Mouse (Mus musculus): ENCODE results near the gene Nr6a1. TPM values are rescaled to one million over a fixed set of nuclear protein-coding genes. Genes with fewer than 3 reads are reported as not detected.

The Nr6a1 gene
- total and polyA plus RNA-seq, 3 experiments, result 5.6 to 6.1 (median 5.8) TPM

- in situ Hi-C loops (cut with MboI; ENCODE audit: low pct_ligation_motif_present, low pct_unique_long_range_greater_than_20kb, low sequenced_read_pairs) (no loop called here), dilution Hi-C loops (cut with MboI; ENCODE audit: extremely low pct_ligation_motif_present, extremely low pct_unique_long_range_greater_than_20kb, low sequenced_read_pairs) (no loop called here)
- Histone ChIP-seq H3K36me3 (replicated peaks in 1 of 2; ENCODE audit: control insufficient read depth in 1 of 2, insufficient read depth in 1 of 2, low read length in 1 of 2) (no peaks in the 10 kb centered on the region), H3K79me2 (replicated peaks; ENCODE audit: control insufficient read depth, extremely low read depth, insufficient read depth, poor library complexity, severe bottlenecking) (no peaks in the 10 kb centered on the region), H3K27ac (ENCODE audit: insufficient read depth, low read depth) (no peak overlapping the region), H3K27me3 (replicated peaks) (no peaks in the 10 kb centered on the region), H3K9ac (ENCODE audit: insufficient read depth, low read depth) (no peak overlapping the region), H3K4me1 (ENCODE audit: control insufficient read depth in 1 of 2, insufficient read depth in 2 of 2) (peaks cover 2 to 27% of the 10 kb centered on the region in 2 experiments; a peak in 3 of 4 replicates), H3K4me3 (replicated peaks in 1 of 3; ENCODE audit: low read depth in 2 of 3, low read length in 2 of 3, poor library complexity in 1 of 3) (no peak overlapping the region), H3K9me3 (replicated peaks; ENCODE audit: low read length) (no peaks in the 10 kb centered on the region), H3K4me2 (ENCODE audit: insufficient read depth, low read depth, poor library complexity, severe bottlenecking) (no peak overlapping the region)
- no peak for DNase-seq (ENCODE audit: extremely low read depth)
- no peak for TF ChIP-seq MAZ (IDR thresholded peaks at IDR 0.05; ENCODE audit: low read depth, low read length)
- no peak for TF ChIP-seq RCOR1 (conservative IDR thresholded peaks at IDR 0.05; ENCODE audit: low read depth, low read length)
- TF ChIP-seq CHD1 (IDR thresholded peaks at IDR 0.05; ENCODE audit: low read depth, low read length), result no peak
- TF ChIP-seq HCFC1 (IDR thresholded peaks at IDR 0.05; ENCODE audit: low read depth, low read length), result no peak
- TF ChIP-seq MEF2A (IDR thresholded peaks at IDR 0.05; ENCODE audit: borderline replicate concordance, low read depth, low read length), result no peak
Measured at GRCm38 (mm10) chr2:38975941-38976805, 48.7 kb upstream of the Nr6a1 start.

GRCm38 (mm10) chr2:38975181-38975580 is 47.7 kb upstream of the Nr6a1 start:
- Histone ChIP-seq H3K4me3 (replicated peaks in 1 of 3; ENCODE audit: low read depth in 2 of 3, low read length in 2 of 3, poor library complexity in 1 of 3) (no peak overlapping the region), H3K27ac (ENCODE audit: insufficient read depth, low read depth) (no peak overlapping the region), H3K36me3 (replicated peaks in 1 of 2; ENCODE audit: control insufficient read depth in 1 of 2, insufficient read depth in 1 of 2, low read length in 1 of 2) (no peaks in the 10 kb centered on the region), H3K4me2 (ENCODE audit: insufficient read depth, low read depth, poor library complexity, severe bottlenecking) (no peak overlapping the region), H3K9ac (ENCODE audit: insufficient read depth, low read depth) (no peak overlapping the region), H3K4me1 (ENCODE audit: control insufficient read depth in 1 of 2, insufficient read depth in 2 of 2) (peaks cover 2 to 20% of the 10 kb centered on the region in 2 experiments; a peak in 3 of 4 replicates), H3K9me3 (replicated peaks; ENCODE audit: low read length) (no peaks in the 10 kb centered on the region), H3K27me3 (replicated peaks) (no peaks in the 10 kb centered on the region), H3K79me2 (replicated peaks; ENCODE audit: control insufficient read depth, extremely low read depth, insufficient read depth, poor library complexity, severe bottlenecking) (no peaks in the 10 kb centered on the region)
- in situ Hi-C loops (cut with MboI; ENCODE audit: low pct_ligation_motif_present, low pct_unique_long_range_greater_than_20kb, low sequenced_read_pairs), result no loop called here
- no peak for DNase-seq (ENCODE audit: extremely low read depth)
- dilution Hi-C loops (cut with MboI; ENCODE audit: extremely low pct_ligation_motif_present, extremely low pct_unique_long_range_greater_than_20kb, low sequenced_read_pairs), result no loop called here
- no peak for TF ChIP-seq ZC3H11A (IDR thresholded peaks at IDR 0.05; ENCODE audit: low read depth, low read length)
- no peak for TF ChIP-seq JUN (IDR thresholded peaks at IDR 0.05; ENCODE audit: insufficient read depth, low read depth, low read length)
- TF ChIP-seq MAZ (IDR thresholded peaks at IDR 0.05; ENCODE audit: low read depth, low read length), result no peak
- no peak for TF ChIP-seq MXI1 (IDR thresholded peaks at IDR 0.05; ENCODE audit: low read depth, low read length)
- no peak for TF ChIP-seq EP300 (IDR thresholded peaks at IDR 0.05; ENCODE audit: low read length)
- TF ChIP-seq ETS1 (conservative IDR thresholded peaks at IDR 0.05; ENCODE audit: low read depth, low read length), result no peak
- no peak for TF ChIP-seq JUND (conservative IDR thresholded peaks at IDR 0.05; ENCODE audit: low read depth, low read length)
- no peak for TF ChIP-seq RAD21 (IDR thresholded peaks at IDR 0.05; ENCODE audit: low read depth, low read length)
- TF ChIP-seq ZMIZ1 (IDR thresholded peaks at IDR 0.05; ENCODE audit: low read depth, low read length), result no peak
- no peak for TF ChIP-seq MAX (IDR thresholded peaks at IDR 0.05; ENCODE audit: low read length)
- no peak for TF ChIP-seq MYC (IDR thresholded peaks at IDR 0.05; ENCODE audit: low read depth, low read length)
- TF ChIP-seq TCF12 (IDR thresholded peaks at IDR 0.05; ENCODE audit: low read depth, low read length), result no peak
